Mouse (Mus musculus) lung, postnatal 0 days (tissue): ENCODE results near the gene Dazap1. TPM values are rescaled to one million over a fixed set of nuclear protein-coding genes. Genes with fewer than 3 reads are reported as not detected.
A peak's percentile ranks its signal among the peaks of the same experiment; 100 is the strongest.

Experiments
- ATAC-seq: fragments of 200-750 bp; cut with Nextera tagmentation; 2 replicates; pipeline ENCODE4 v1.8.0; 2017; ENCODE audit warnings: moderate library complexity
- DNase-seq: peaks from one replicate; pipeline ENCODE4 v3.0.0-alpha.2; 2016; ENCODE audit warnings: low spot score
- H3K27ac ChIP-seq: fragments of 300-500 bp; sonication (generic); 2 replicates; pipeline ENCODE4 v1.5.1; 2014; ENCODE audit warnings: antibody characterized with exemption, mild to moderate bottlenecking, low read length, mixed read lengths
- H3K27me3 ChIP-seq: fragments of 300-500 bp; sonication (generic); replicated peaks from 2 replicates; pipeline ENCODE4 v1.6.1; 2014; ENCODE audit warnings: low read length, mixed read lengths; ENCODE audit not compliant: insufficient read depth
- H3K36me3 ChIP-seq: fragments of 300-500 bp; sonication (generic); 2 replicates; pipeline ENCODE4 v1.6.1; 2014; ENCODE audit warnings: low read length, mixed read lengths; ENCODE audit not compliant: insufficient read depth
- H3K4me1 ChIP-seq: fragments of 300-500 bp; sonication (generic); 2 replicates; pipeline ENCODE4 v1.6.1; 2014; ENCODE audit warnings: antibody characterized with exemption, low read depth, low read length, mixed read lengths; ENCODE audit not compliant: insufficient read depth
- H3K4me2 ChIP-seq: fragments of 300-500 bp; sonication (generic); replicated peaks from 2 replicates; pipeline ENCODE4 v1.6.1; 2014; ENCODE audit warnings: low read depth, mild to moderate bottlenecking, low read length, moderate library complexity, mixed read lengths
- H3K4me3 ChIP-seq: fragments of 300-500 bp; sonication (generic); 2 replicates; pipeline ENCODE4 v1.5.1; 2014; ENCODE audit warnings: low read depth, low read length
- H3K9ac ChIP-seq: fragments of 300-500 bp; sonication (generic); replicated peaks from 2 replicates; pipeline ENCODE4 v1.6.1; 2014; ENCODE audit warnings: low read depth, mild to moderate bottlenecking
- H3K9me3 ChIP-seq: fragments of 300-500 bp; sonication (generic); 2 replicates; pipeline ENCODE4 v1.6.1; 2016; ENCODE audit warnings: low read length, mixed read lengths
- CTCF ChIP-seq: IDR thresholded peaks from 2 replicates; pipeline ENCODE4 v1.5.1; 2016; ENCODE audit warnings: antibody characterized with exemption, mild to moderate bottlenecking
- EP300 ChIP-seq: IDR thresholded peaks from 2 replicates; pipeline ENCODE4 v1.6.1; 2016; ENCODE audit warnings: antibody characterized with exemption, mild to moderate bottlenecking, control low read depth
- WGBS: fragments of 180-500 bp; shearing (Covaris S2); extraction: QIAGEN DNeasy Blood & Tissue Kit; methylation state at CpG from one replicate; pipeline ENCODE4 v1.1.7; 2014; 5-methylcytosine and 5-hydroxymethylcytosine counted together
- polyA plus RNA-seq: library from polyadenylated mRNA; unstranded; fragments of >200 nt; fragmentation: Nextera tagmentation; extraction: Ambion mirVana; gene quantifications from 2 replicates; pipeline ENCODE4 v1.2.1, GENCODE M21; 2015

The Dazap1 gene
- polyA plus RNA-seq, 1 experiment from 2014 or later, result 38.1 TPM

- DNase-seq, result peak; percentile 99
- Histone ChIP-seq H3K27me3 (no peaks in the 10 kb centered on the region), H3K4me1 (peaks cover 13% of the 10 kb centered on the region), H3K9ac (peak within 1 kb of the TSS; percentile 37), H3K36me3 (peaks cover 10% of the 10 kb centered on the region; the same call in 1 of the 2 replicates), H3K27ac (peak within 1 kb of the TSS; percentile 78), H3K4me2 (peak within 1 kb of the TSS; percentile 77), H3K9me3 (no peaks in the 10 kb centered on the region), H3K4me3 (peak within 1 kb of the TSS; percentile 56)
- WGBS, result under 1% methylated on average over 32 of the region's 75 CpGs
- peak; percentile 99 for ATAC-seq
- TF ChIP-seq EP300 (no peak), CTCF (peak; percentile 80)
Observed at GRCm38 (mm10) chr10:80226416-80227165, 34.7 kb upstream of the Dazap1 start, which contains the start of gene Mum1. TSS of gene Mum1 (plus strand) at chr10:80226434.

- Histone ChIP-seq H3K9me3 (no peaks in the 10 kb centered on the region), H3K4me2 (peak overlapping the region; percentile 77), H3K27ac (peak overlapping the region; percentile 78), H3K9ac (peak overlapping the region; percentile 37; the same call in 1 of the 2 replicates), H3K4me1 (peaks cover 13% of the 10 kb centered on the region), H3K4me3 (peak overlapping the region; percentile 56), H3K27me3 (no peaks in the 10 kb centered on the region), H3K36me3 (peaks cover 15% of the 10 kb centered on the region; the same call in 1 of the 2 replicates)
- WGBS, result 4% methylated on average over 10 of the region's 10 CpGs
- TF ChIP-seq CTCF (no peak), EP300 (no peak)
- no peak for DNase-seq
- no peak for ATAC-seq
Observed at GRCm38 (mm10) chr10:80227166-80227539, 34.1 kb upstream of the Dazap1 start.

- no peak overlapping the region for H3K4me3 ChIP-seq
- H3K4me2 ChIP-seq, result peak overlapping the region; percentile 77; the same call in 1 of the 2 replicates
- H3K27me3 ChIP-seq, result no peaks in the 10 kb centered on the region
- TF ChIP-seq EP300 (no peak), CTCF (no peak)
- H3K9me3 ChIP-seq, result no peaks in the 10 kb centered on the region
- no peak overlapping the region; the same call in 1 of the 2 replicates for H3K27ac ChIP-seq
- ATAC-seq, result no peak
- H3K9ac ChIP-seq, result no peak overlapping the region
- peaks cover 13% of the 10 kb centered on the region for H3K4me1 ChIP-seq
- peaks cover 20% of the 10 kb centered on the region; the same call in 1 of the 2 replicates for H3K36me3 ChIP-seq
- 35% methylated on average over 15 of the region's 15 CpGs for WGBS
- DNase-seq, result no peak
Observed at GRCm38 (mm10) chr10:80227877-80228775, 33.2 kb upstream of the Dazap1 start.

- no peaks in the 10 kb centered on the region for H3K9me3 ChIP-seq
- H3K4me3 ChIP-seq, result no peak overlapping the region
- no peak overlapping the region for H3K4me2 ChIP-seq
- 94% methylated on average over 13 of the region's 13 CpGs for WGBS
- H3K36me3 ChIP-seq, result peaks cover 51% of the 10 kb centered on the region
- ATAC-seq, result no peak
- DNase-seq, result no peak
- H3K9ac ChIP-seq, result no peak overlapping the region
- H3K4me1 ChIP-seq, result no peaks in the 10 kb centered on the region
- H3K27ac ChIP-seq, result no peak overlapping the region
- H3K27me3 ChIP-seq, result no peaks in the 10 kb centered on the region
- TF ChIP-seq CTCF (no peak), EP300 (no peak)
Observed at GRCm38 (mm10) chr10:80236145-80236825, 25.0 kb upstream of the Dazap1 start.

GRCm38 (mm10) chr10:80237020-80237419 is 24.3 kb upstream of the Dazap1 start:
- no peak overlapping the region for H3K27ac ChIP-seq
- WGBS, result 85% methylated on average over 4 of the region's 4 CpGs

More at GRCm38 (mm10) chr10:80237020-80237419, 24.3 kb upstream of the Dazap1 start:
- no peak for ATAC-seq
- Histone ChIP-seq H3K9me3 (no peaks in the 10 kb centered on the region), H3K4me3 (no peak overlapping the region), H3K4me1 (no peaks in the 10 kb centered on the region), H3K27me3 (no peaks in the 10 kb centered on the region), H3K9ac (no peak overlapping the region), H3K4me2 (no peak overlapping the region), H3K36me3 (peaks cover 48% of the 10 kb centered on the region)
- no peak for DNase-seq
- TF ChIP-seq EP300 (no peak), CTCF (no peak)
